Mouse (Mus musculus) erythroblast, adult 5-6 weeks (primary cell): ENCODE results near the gene Ngb. TPM values are rescaled to one million over a fixed set of nuclear protein-coding genes. Genes with fewer than 3 reads are reported as not detected.
A peak's percentile ranks its signal among the peaks of the same experiment; 100 is the strongest.

Experiments used
- ATAC-seq: replicated peaks from 2 replicates; pipeline ENCODE4 v1.8.0; 2016; ENCODE audit warnings: moderate number of reproducible peaks, mild to moderate bottlenecking, moderate TSS enrichment, inconsistent platforms; ENCODE audit not compliant: poor library complexity, low FRiP score, severe bottlenecking
- total RNA-seq, 2 experiments: library from RNA; stranded (forward) in 1 of 2; stranded (reverse) in 1 of 2; fragments of 150-400 nt in 1 of 2; fragments of 200-764, 138-1000 nt in 1 of 2; gene quantifications; 2 replicates each; pipeline versions ENCODE4 v1.2.3 to v1.2.4; 2015 to 2017; ENCODE audit warnings: low replicate concordance in 2 of 2

The Ngb gene
- total RNA-seq, 2 experiments from 2014 or later = not detected

GRCm38 (mm10) chr12:87093671-87094070 is 8.7 kb downstream of the Ngb start:
- no peak for ATAC-seq

- ATAC-seq = no peak
Measured at GRCm38 (mm10) chr12:87093249-87093648, 9.1 kb downstream of the Ngb start.

- ATAC-seq = no peak
Measured at GRCm38 (mm10) chr12:87091916-87092315, 10.4 kb downstream of the Ngb start.

GRCm38 (mm10) chr12:87089701-87090100 is 12.6 kb downstream of the Ngb start:
- no peak for ATAC-seq

- no peak for ATAC-seq
Measured at GRCm38 (mm10) chr12:87089255-87089654, 13.1 kb downstream of the Ngb start.

- ATAC-seq = no peak
Measured at GRCm38 (mm10) chr12:87088331-87088730, 14.0 kb downstream of the Ngb start.

GRCm38 (mm10) chr12:87087236-87087635 is 15.1 kb downstream of the Ngb start:
- no peak for ATAC-seq

- ATAC-seq = no peak
Measured at GRCm38 (mm10) chr12:87082797-87083196, 19.5 kb downstream of the Ngb start.

- ATAC-seq = no peak
Measured at GRCm38 (mm10) chr12:87076610-87077009, 25.7 kb downstream of the Ngb start.

GRCm38 (mm10) chr12:87070520-87070919 is 31.8 kb downstream of the Ngb start:
- no peak for ATAC-seq

GRCm38 (mm10) chr12:87066429-87066828 is 35.9 kb downstream of the Ngb start:
- ATAC-seq = no peak

GRCm38 (mm10) chr12:87065446-87065845 is 36.9 kb downstream of the Ngb start:
- ATAC-seq = no peak

- ATAC-seq = no peak
Measured at GRCm38 (mm10) chr12:87057066-87057465, 45.3 kb downstream of the Ngb start.

- no peak for ATAC-seq
Measured at GRCm38 (mm10) chr12:87054873-87055272, 47.5 kb downstream of the Ngb start.

GRCm38 (mm10) chr12:87052661-87053321 is 49.5 kb downstream of the Ngb start:
- peak; percentile 86 for ATAC-seq

- ATAC-seq = no peak
Measured at GRCm38 (mm10) chr12:87047536-87047935, 54.8 kb downstream of the Ngb start.

Other genes starting within 250 kb of the Ngb start
- 0.21 and 0.77 TPM in 2 replicates for gene Irf2bpl, start 217.7 kb downstream of the Ngb start, total RNA-seq (2015; ENCODE audit: low replicate concordance)
- gene Irf2bpl, start 217.7 kb downstream of the Ngb start, total RNA-seq (2017; ENCODE audit: low replicate concordance) = 0.42 TPM in 1 of 2 replicates, not detected in the other
- 4.8 and 7.1 TPM in 2 replicates for gene Cipc, start 155.5 kb downstream of the Ngb start, total RNA-seq (2015; ENCODE audit: low replicate concordance)
- gene Cipc, start 155.5 kb downstream of the Ngb start, total RNA-seq (2017; ENCODE audit: low replicate concordance) = 5.6 and 8.2 TPM in 2 replicates
- not detected in 2 replicates for gene Zdhhc22, start 112.1 kb downstream of the Ngb start, total RNA-seq (2015; ENCODE audit: low replicate concordance)
- gene Zdhhc22, start 112.1 kb downstream of the Ngb start, total RNA-seq (2017; ENCODE audit: low replicate concordance) = 0.43 TPM in 1 of 2 replicates, not detected in the other
- gene Tmem63c, start 81.2 kb downstream of the Ngb start, total RNA-seq (2015; ENCODE audit: low replicate concordance) = not detected in 2 replicates
- not detected in 2 replicates for gene Tmem63c, start 81.2 kb downstream of the Ngb start, total RNA-seq (2017; ENCODE audit: low replicate concordance)
- gene Gstz1, start 44.6 kb upstream of the Ngb start, total RNA-seq (2015; ENCODE audit: low replicate concordance) = 6.1 and 8.4 TPM in 2 replicates
- gene Gstz1, start 44.6 kb upstream of the Ngb start, total RNA-seq (2017; ENCODE audit: low replicate concordance) = 3.8 and 5.2 TPM in 2 replicates
- 0.58 and 2.7 TPM in 2 replicates for gene Pomt2, start 45.4 kb upstream of the Ngb start, total RNA-seq (2015; ENCODE audit: low replicate concordance)
- 1.7 and 2.1 TPM in 2 replicates for gene Pomt2, start 45.4 kb upstream of the Ngb start, total RNA-seq (2017; ENCODE audit: low replicate concordance)
- gene Samd15, start 97.2 kb upstream of the Ngb start, total RNA-seq (2015; ENCODE audit: low replicate concordance) = not detected in 2 replicates
- 1.5 TPM in 1 of 2 replicates, not detected in the other for gene Samd15, start 97.2 kb upstream of the Ngb start, total RNA-seq (2017; ENCODE audit: low replicate concordance)
- gene Tmed8, start 97.9 kb upstream of the Ngb start, total RNA-seq (2015; ENCODE audit: low replicate concordance) = 1.3 and 3.3 TPM in 2 replicates
- 1.8 and 3.0 TPM in 2 replicates for gene Tmed8, start 97.9 kb upstream of the Ngb start, total RNA-seq (2017; ENCODE audit: low replicate concordance)
- gene Noxred1, start 136.2 kb upstream of the Ngb start, total RNA-seq (2015; ENCODE audit: low replicate concordance) = 2.7 TPM in 1 of 2 replicates, not detected in the other
- not detected in 2 replicates for gene Noxred1, start 136.2 kb upstream of the Ngb start, total RNA-seq (2017; ENCODE audit: low replicate concordance)
- gene Vipas39, start 163.7 kb upstream of the Ngb start, total RNA-seq (2015; ENCODE audit: low replicate concordance) = 5.9 and 16.7 TPM in 2 replicates
- 5.9 and 6.6 TPM in 2 replicates for gene Vipas39, start 163.7 kb upstream of the Ngb start, total RNA-seq (2017; ENCODE audit: low replicate concordance)
- gene Ahsa1, start 163.9 kb upstream of the Ngb start, total RNA-seq (2015; ENCODE audit: low replicate concordance) = 17.9 and 19.2 TPM in 2 replicates
- gene Ahsa1, start 163.9 kb upstream of the Ngb start, total RNA-seq (2017; ENCODE audit: low replicate concordance) = 53.0 and 74.6 TPM in 2 replicates
- not detected in 2 replicates for gene Ism2, start 197.2 kb upstream of the Ngb start, total RNA-seq (2015; ENCODE audit: low replicate concordance)
- gene Ism2, start 197.2 kb upstream of the Ngb start, total RNA-seq (2017; ENCODE audit: low replicate concordance) = not detected in 2 replicates